Mouse (Mus musculus) urinary bladder, postnatal 25 days (tissue): ENCODE results near the gene Tnrc6a.

Experiments used
- DNase-seq: peaks from one replicate; pipeline ENCODE4 v3.0.0; 2022; ENCODE audit warnings: low spot score

Tnrc6a gene

DNA sequence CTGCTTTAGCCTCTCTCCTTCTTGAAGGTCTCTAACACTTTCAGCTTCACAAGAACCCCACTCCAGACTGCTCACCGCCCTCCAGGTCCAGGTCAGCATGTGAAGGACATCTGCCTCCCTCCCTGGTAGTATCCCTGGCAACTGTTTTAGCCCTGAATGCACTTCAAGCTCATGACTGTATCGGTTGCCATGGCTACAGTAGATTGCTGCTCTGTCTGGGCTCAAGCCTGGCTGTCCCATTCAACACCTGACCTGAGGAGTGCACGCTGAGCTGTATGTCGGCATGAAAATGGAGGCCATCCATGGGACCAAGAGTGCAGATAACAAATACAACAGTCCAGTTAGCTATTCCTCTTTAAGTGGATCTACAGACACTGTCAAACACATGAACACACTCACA, 114.9 kb downstream of the Tnrc6a start:
- no peak for DNase-seq

DNA sequence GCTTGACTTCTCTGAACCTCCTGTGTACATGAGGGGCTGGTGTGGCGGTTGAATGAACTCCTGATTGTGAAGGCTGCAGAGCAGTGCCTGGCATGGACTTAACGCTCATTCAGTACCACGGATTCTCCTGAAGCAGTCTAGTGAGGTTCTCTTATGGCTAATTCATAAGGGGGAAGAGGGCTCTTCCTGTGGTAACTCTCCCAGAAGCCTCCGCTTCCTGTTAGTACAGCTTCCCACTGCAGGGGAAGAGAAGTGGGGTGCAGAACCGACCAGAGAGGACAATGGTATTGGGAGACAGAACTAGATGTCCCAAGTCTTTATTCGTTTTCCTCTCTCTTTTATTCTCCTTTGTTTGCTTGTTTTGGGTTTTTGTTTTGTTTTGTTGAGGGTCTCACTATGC, 116.4 kb downstream of the Tnrc6a start:
- DNase-seq = no peak

DNA sequence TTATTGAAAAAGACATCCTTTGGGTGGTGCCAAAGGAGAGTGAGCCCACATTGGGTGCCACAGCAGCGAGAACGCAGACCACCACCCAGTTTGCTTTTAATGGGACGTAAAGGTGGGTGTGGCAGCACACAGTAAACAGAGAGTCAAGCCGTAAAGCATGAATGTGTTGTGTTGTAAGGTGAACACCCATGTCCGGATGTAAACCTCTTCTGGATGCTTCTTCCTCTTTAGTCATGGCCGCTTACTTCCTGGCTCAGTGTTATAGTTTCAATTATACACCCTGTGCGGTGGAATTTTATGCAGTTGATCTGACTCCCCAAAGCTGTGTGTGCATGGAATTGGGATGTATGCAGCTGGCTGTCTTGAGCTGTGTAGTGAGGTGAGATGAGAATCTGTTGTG, 118.6 kb downstream of the Tnrc6a start:
- no peak for DNase-seq

DNA sequence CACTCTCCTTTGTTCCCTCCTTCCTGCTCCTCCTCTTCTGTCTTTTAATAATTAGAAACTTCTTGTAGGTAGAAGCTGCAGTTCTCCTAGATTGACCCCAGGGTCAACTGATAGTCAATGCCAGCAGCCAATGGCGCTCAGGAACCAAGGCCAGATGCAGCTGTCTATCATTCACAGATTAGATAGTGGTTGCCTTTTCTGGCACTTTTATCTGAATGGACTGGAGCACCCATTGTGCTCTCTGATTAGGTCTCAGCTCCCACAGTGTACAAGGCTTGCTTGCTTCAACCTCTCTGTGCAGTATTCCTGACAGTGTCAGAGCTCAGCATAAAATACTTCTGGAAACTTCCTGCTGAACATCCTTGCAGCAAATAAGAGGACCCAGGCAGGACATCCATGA, 121.1 kb downstream of the Tnrc6a start:
- no peak for DNase-seq
